Mouse (Mus musculus) olfactory bulb, adult 2 months (tissue): ENCODE data around the gene Islr. TPM values are rescaled to one million over a fixed set of nuclear protein-coding genes. Genes with fewer than 3 reads are reported as not detected.

Source experiments
- H3K27ac ChIP-seq: fragments of 200-500 bp; 2 replicates; pipeline ENCODE4 v1.5.1; 2012; ENCODE audit warnings: low read depth, low read length; ENCODE audit not compliant: insufficient read depth
- H3K4me1 ChIP-seq: fragments of 200-500 bp; 2 replicates; pipeline ENCODE4 v1.6.1; 2012; ENCODE audit warnings: low read length; ENCODE audit not compliant: control insufficient read depth, insufficient read depth
- H3K4me3 ChIP-seq: fragments of 200-500 bp; 2 replicates; pipeline ENCODE4 v1.5.1; 2012; ENCODE audit warnings: mild to moderate bottlenecking, low read depth, low read length, moderate library complexity; ENCODE audit not compliant: insufficient read depth
- CTCF ChIP-seq: fragments of 200-500 bp; IDR thresholded peaks from 2 replicates; pipeline ENCODE4 v1.5.1; 2012; ENCODE audit warnings: low read depth, mild to moderate bottlenecking, low read length, moderate library complexity; ENCODE audit not compliant: insufficient read depth
- POLR2A ChIP-seq: fragments of 200-500 bp; IDR thresholded peaks from 2 replicates; pipeline ENCODE4 v1.6.1; 2012; ENCODE audit warnings: mild to moderate bottlenecking, low read depth, low read length, moderate library complexity; ENCODE audit not compliant: insufficient read depth
- WGBS: fragments of 180-500 bp; shearing (Covaris S2); methylation state at CpG from one replicate; pipeline ENCODE4 v1.1.7; 2018; 5-methylcytosine and 5-hydroxymethylcytosine counted together
- polyA plus RNA-seq: library from polyadenylated mRNA; stranded (reverse); fragments of >200 nt; gene quantifications from 2 replicates; pipeline ENCODE4 v1.2.4, GENCODE M21; 2012; ENCODE audit warnings: low replicate concordance; ENCODE audit not compliant: missing spikeins, insufficient read depth, insufficient read length

The Islr gene
- polyA plus RNA-seq, 1 experiment: not detected

DNA sequence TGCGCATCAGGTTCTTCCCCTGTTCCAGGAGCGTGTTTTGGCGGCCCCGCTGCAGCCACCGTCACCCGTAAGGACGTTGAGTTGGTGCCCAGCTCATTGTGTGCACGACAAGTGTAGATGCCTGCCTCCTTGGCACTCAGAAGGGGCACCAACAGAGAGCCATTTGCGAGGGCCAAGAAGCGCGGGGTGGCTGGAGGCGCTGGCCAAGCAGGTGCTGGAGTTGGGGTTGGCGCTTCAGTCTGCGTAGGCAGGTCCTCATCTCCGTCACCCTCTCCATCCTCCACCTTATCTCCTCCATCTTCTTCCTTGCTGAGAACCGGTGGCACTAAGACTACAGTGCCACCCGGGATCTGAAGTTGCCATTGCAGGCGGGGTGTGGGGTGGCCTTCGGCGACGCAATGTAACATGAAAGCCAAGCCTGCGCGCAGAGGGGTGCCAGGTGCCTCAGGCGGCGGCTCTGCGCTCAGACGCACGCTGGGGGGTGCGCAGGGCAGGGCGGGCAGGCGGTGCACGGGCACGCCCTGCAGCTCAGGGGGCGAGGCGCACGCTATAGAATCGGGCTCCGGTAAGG lies 5.2 kb downstream of the Islr start:
- peak overlapping the region; percentile 9; the same call in 1 of the 2 replicates for H3K27ac ChIP-seq
- 17% methylated on average over 38 of the region's 38 CpGs for WGBS
- TF ChIP-seq CTCF (no peak), POLR2A (no peak)
- peak overlapping the region; percentile 25 for H3K4me3 ChIP-seq
- H3K4me1 ChIP-seq: peaks cover 58% of the 10 kb centered on the region

DNA sequence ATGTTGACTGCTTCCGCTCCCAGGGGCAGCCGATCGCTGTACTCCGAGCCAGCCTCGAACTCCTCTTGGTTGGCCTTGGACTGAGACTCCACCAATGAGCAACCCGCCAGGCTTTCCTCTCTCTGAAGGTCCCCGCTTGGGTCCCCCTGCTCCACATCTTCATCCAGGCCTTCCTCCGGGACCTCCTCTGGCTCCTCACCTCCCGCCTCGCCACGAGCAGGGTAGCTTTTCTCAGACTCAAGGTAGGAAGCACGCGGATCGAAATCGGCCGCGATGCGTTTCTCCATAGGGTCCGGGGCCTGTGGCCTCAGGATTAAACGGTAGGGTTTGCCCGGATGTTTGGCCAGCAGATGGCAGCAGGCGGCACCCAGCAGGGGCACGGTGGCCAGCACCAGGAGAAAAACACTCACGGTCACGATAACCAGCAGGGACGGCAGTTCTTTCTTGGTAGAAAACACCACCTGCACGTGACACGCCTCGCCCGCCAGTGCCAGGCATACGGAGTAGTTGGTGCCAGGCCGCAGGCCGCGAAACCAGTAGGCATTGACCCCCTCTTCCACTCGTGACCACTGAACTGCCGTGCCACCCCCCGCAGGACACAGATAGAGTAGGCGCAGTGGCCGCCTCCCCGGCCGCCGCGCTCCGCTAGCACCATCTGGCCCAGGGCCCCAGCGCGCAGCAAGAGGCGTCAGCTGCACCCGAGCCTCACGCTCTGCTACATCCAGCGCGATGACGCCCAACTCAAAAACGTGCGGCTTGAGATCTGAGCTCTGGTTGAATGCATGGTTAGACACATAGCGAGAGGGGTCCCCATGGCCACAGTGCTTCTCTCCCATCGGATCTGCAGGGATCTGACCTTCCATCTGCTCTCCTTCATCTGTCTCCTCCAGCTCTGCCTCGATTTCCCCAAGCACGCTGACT lies 6.1 kb downstream of the Islr start:
- peak overlapping the region; percentile 25 for H3K4me3 ChIP-seq
- no peak for TF ChIP-seq POLR2A
- TF ChIP-seq CTCF: peak; percentile 49; the same call in 1 of the 2 replicates
- H3K4me1 ChIP-seq: peaks cover 54% of the 10 kb centered on the region
- WGBS: 13% methylated on average over 58 of the region's 58 CpGs
- H3K27ac ChIP-seq: peak overlapping the region; percentile 9; the same call in 1 of the 2 replicates

DNA sequence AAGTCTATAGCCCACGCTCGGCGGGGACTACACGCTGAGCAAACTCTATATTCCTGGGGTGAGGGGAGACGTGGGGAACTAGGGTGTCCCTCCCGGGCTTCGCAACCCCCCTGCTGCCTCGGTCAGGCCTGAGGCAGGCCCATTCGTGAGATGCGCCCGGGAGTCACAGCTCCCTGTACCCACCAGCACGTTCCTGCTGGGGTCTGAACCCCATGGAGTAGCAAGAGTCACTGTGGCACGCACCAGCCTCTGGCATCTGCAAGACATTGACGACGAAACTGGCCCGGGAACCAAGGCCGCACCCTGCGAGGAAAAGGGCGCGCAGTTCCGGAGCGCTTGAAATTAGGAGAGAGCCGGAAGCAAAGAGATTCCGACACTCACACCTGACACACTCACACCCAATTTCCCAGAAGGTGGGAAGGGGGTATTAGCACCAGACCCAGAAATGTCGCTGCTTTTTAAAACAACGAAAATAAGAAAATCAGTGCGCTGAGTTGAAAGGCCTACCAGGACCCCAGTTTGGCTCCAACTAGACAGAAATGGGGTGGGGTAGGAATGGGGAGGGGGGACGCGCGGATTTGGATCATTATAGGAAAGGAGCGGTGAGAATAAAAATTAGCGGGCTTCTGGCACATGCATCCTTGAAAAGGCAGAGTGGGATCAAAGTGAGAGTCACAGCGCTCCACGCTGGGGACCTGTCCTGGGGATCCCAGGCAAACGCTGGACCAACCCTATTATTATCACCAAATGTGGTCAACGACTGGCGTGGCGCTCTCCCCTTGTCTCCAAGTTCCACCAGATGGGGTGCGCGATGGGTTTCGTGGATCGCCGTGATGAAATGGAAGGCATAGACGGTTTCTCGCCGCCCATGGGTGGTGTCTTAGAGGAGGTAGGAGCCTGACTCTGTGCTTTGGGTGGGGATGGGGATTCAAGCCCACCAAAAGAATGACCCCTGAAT lies 7.2 kb downstream of the Islr start:
- TF ChIP-seq POLR2A: no peak
- TF ChIP-seq CTCF: no peak
- H3K27ac ChIP-seq: no peak overlapping the region
- WGBS: 45% methylated on average over 46 of the region's 46 CpGs
- peaks cover 46% of the 10 kb centered on the region for H3K4me1 ChIP-seq
- peak overlapping the region; percentile 16; the same call in 1 of the 2 replicates for H3K4me3 ChIP-seq

DNA sequence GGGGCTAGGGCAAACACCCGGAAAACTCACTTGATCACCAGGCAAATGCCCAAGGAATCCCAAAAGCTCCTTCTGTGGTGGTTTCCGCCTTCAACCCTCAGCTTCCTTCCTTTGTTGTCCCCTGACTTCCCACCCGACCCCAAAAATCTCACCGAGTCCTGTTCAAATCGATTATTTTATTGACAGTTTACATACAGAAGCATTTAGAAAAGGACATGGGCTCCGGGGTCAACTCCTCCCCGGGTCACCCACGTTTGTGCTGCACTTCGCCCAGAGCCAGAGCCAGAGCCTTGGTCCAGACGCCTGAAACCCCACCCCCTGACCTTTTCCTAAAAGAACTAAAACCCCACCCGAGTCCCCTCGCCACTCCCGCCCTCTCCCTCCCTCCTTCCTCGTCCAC lies 8.0 kb downstream of the Islr start:
- H3K4me1 ChIP-seq: peaks cover 39% of the 10 kb centered on the region
- no peak for TF ChIP-seq POLR2A
- no peak for TF ChIP-seq CTCF
- H3K27ac ChIP-seq: no peak overlapping the region

DNA sequence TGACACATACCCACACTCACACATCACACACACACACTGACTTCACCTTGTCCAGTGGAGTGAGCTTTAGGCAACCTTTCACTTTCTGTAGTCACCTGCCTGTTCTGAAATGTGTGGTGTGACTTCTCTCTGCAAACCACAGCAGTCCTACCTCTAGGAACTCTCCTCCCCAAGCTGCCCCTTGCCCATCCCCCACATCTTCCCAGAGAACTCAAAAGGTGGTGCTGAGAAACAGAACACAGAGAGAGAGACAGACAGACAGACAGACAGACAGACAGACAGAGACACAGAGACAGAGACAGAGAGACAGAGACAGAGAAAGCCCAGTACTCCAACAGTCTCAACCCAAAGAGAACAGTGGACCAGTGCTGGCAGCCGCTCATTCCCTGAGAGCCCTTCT lies 8.4 kb downstream of the Islr start:
- 52% methylated on average over 1 of the region's 1 CpGs for WGBS
- Histone ChIP-seq H3K4me1 (peaks cover 37% of the 10 kb centered on the region), H3K27ac (no peak overlapping the region), H3K4me3 (no peak overlapping the region)
- TF ChIP-seq POLR2A: no peak
- no peak for TF ChIP-seq CTCF

More for the DNA sequence above, 8.0 kb downstream of the Islr start:
- H3K4me3 ChIP-seq: no peak overlapping the region
- 36% methylated on average over 14 of the region's 14 CpGs for WGBS

DNA sequence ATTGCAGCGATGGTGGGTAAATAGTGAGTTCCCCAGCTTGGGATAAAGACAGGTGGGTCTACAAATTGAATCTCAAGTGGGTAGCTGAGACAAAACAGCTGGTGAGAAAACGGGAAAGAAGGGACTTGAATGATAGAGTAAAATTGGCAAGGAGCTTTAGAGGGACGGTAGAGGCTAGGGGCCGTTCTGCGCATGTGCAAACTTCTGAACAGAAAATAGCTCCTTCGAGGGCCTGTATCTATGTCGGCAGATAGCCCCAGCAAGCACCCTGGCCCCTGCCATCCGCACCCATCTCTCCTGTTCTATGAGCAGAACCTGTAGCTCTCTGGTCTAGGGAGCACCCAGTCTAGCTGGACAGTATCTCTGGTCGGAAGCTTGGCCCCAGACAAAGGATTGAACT lies 9.9 kb downstream of the Islr start:
- H3K27ac ChIP-seq: no peak overlapping the region
- TF ChIP-seq CTCF: no peak
- TF ChIP-seq POLR2A: no peak
- peaks cover 31% of the 10 kb centered on the region for H3K4me1 ChIP-seq
- 78% methylated on average over 9 of the region's 9 CpGs for WGBS
- no peak overlapping the region for H3K4me3 ChIP-seq

DNA sequence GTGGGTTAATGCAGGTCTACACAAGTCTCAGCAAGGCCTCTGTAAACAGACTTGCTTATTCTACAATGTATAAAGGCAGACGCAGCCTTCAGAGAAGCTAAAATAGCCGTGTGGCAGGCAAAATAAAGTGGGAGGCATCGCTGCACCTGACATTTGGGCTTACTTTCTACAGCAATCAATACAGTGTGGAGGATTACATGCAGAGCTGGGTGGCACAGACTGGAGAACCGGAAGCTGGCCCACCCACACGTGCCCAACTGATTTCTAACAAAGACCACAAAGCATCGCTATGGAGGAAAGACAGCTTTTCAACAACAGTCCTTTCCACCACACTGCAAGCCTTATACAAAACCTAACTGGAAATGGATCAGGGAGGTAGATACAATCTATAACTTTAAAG lies 19.6 kb downstream of the Islr start:
- no peak overlapping the region for H3K27ac ChIP-seq
- TF ChIP-seq POLR2A (no peak), CTCF (no peak)
- H3K4me3 ChIP-seq: no peak overlapping the region
- WGBS: 42% methylated on average over 6 of the region's 6 CpGs
- peaks cover 4% of the 10 kb centered on the region; the same call in 1 of the 2 replicates for H3K4me1 ChIP-seq

DNA sequence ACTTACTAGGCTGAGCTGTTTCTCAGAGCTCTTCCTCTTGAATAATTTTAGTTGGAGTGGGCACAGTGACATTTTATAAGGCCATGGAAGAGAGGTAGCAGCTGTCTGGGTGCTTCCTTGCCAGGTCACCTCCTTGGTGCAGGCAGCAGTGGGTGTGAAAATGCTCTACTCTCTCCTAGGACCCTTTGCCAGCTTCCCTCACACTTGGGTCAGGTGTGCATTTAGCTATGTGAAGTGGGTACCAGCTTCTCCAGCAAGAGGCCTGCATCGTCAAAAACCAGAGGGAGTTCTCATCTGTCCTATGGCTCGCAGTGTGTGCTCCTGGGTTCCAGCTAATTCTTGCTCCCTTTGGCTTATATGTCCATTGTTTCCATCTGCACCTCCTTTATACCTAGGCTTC lies 24.7 kb downstream of the Islr start:
- Histone ChIP-seq H3K4me1 (peaks cover 15% of the 10 kb centered on the region; the same call in 1 of the 2 replicates), H3K27ac (no peak overlapping the region), H3K4me3 (no peak overlapping the region)
- TF ChIP-seq CTCF (no peak), POLR2A (no peak)
- WGBS: 89% methylated on average over 2 of the region's 2 CpGs

DNA sequence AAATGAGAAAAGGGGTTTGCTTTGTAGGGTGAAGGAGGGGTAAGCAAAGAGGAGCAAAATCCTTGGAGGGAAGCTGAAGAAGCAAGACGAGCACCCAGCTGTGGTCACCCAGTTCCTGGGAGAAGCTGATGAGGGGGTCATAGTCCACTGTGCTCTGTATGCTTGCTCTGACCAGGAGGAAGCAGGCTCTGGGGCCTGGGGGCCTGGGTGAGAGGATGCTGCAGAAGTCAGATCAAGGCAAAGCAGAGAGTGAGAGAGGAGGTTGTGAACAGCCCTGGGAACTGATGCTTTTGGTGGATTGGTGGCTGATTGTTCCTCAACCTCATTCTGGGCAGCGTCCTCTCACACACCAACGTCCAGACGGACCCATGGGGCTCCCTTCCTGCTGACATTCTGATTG lies 26.9 kb downstream of the Islr start:
- no peak for TF ChIP-seq CTCF
- Histone ChIP-seq H3K27ac (no peak overlapping the region), H3K4me1 (peaks cover 14% of the 10 kb centered on the region; the same call in 1 of the 2 replicates), H3K4me3 (no peak overlapping the region)
- 74% methylated on average over 4 of the region's 4 CpGs for WGBS
